Mouse (Mus musculus): ENCODE measurements around the gene Dgkb.

DNA sequence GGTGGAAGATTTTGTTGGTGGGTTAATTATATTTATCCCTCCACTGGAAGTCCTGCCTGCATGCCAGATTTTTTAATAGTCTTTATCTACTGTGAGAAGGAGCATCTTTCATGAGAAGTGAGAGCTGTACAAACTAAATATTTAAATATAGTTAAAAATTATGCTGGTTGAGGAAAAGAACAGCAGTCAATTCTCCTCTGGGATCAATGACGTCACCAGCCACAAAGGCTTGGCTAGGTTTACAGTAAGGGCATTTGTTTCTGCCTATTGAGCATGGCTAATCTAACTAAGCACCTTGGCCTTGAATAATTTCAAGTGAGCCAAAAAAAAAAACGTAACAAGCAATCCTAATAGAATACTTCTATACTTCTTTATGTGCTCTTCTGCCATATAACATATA lies 554.1 kb downstream of the Dgkb start:
- TF ChIP-seq POLR2A (IDR thresholded peaks at IDR 0.05; ENCODE audit: low read depth, low read length): no peak
- TF ChIP-seq CTCF (IDR thresholded peaks at IDR 0.05; ENCODE audit: extremely low read depth, insufficient read depth, insufficient read length, insufficient replicate concordance): no peak

All from spleen, adult 2 months (tissue).